Mouse (Mus musculus): Measurements from ENCODE around the gene Pgf. TPM values are rescaled to one million over a fixed set of nuclear protein-coding genes. Genes with fewer than 3 reads are reported as not detected.
"Not testable (repeated sequence)": the region's sequence is repeated elsewhere in the genome, so short reads cannot be mapped to it uniquely, and the experiment has no call there.

Gene Pgf
- total RNA-seq, 2 experiments from 2014 or later: 3.3 to 4.4 TPM

DNA sequence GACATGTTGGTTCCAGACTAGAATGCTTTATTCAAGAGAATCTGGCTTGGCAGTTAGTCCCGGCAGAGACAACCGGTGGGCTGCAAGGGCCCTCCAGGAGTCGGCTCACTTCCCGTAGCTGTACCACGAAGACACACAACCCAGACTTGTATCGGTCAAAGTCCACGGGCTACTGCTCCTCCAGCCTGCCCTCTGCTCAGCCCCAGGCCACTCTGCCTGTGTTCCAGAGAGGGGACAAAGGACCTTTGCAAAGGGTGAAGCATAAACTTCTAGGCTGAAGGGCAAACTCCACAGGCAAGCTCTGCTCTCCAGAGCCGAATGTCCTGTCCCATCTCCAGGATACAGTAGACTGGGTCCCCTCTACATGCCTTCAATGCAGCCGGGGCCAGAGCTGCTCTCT is 11.0 kb downstream of the Pgf start:
- intact Hi-C loops (cut with DNase I): no loop called here

DNA sequence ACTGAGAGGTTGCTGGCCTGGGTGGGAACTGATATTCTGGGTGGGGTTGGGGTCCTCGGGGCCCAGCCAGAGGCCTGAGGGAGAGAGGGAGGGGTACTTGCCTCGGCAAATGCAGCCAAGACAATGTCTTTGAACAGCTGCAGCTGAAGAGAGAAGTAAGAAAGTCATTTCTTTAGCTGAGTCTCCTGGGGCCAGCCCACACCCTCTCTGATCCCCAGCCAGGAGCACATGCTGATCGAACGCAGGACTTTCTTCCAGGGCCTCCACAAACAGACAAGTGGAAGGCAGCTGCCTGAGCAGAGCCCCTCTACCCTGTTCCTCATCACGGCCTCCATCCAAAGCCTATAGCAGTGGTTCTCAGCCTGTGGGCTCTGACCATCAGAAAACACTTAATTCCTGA is 12.6 kb downstream of the Pgf start:
- DNase-seq (ENCODE audit: low spot score): peak; percentile 54
- intact Hi-C loops (cut with DNase I): no loop called here

More for the DNA sequence above, 11.0 kb downstream of the Pgf start:
- no peak for DNase-seq (ENCODE audit: low spot score)

GRCm38 (mm10) chr12:85159592-85159991 is 18.0 kb downstream of the Pgf start:
- peak; percentile 60 for DNase-seq (ENCODE audit: low spot score)
- intact Hi-C loops (cut with DNase I): no loop called here

DNA sequence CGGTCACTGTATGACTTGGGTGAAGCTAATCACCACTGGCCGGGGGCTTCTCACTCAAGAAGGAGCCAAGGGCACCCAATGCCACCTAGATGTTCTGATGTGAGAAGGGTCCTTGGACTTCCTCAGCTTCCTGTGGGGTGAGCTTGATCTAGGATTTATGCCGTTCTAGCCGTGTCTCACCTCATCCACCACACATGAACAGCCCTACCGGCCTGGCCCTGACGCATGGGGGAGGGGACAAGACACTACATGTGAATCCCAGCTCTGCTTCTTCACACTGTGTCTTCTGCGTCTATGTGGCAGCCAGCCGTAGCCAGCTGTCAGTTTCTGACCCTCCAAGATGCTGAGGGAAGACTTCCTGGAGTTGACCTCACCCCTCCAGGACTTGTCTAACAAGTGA is 18.8 kb downstream of the Pgf start:
- no peak for DNase-seq (ENCODE audit: low spot score)
- intact Hi-C loops (cut with DNase I): no loop called here

DNA sequence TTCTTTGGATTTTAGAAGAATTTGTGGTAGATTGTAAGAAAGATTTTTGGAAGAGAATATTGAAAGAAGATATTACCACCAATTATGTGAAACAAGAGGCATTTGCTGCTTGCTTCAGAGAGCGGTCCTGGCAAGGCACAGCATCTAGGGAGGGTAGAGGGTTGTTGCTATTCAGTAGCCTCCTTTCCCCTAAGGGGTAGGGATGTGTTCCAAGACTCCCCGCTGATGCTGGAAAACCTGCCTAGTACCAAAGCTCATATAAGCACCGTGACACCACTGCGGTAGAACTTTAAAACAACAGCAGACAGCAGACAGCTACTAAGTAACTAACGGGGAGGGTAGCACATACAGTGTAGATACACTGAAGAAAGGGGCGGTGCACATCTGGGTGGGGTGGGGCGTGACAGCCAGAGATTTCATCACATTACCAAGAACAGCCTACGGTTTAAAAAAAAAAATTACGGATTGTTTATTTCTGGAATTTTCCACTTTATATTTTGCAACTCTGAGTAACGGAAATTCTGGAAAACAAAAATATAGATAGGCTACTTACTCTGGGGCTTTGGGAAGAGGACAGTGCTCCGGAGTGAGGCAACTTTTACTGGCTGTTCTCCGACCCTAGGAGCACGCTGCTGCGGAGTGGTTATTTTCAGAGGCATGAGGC is 19.7 kb downstream of the Pgf start:
- intact Hi-C loops (cut with DNase I): no loop called here

DNA sequence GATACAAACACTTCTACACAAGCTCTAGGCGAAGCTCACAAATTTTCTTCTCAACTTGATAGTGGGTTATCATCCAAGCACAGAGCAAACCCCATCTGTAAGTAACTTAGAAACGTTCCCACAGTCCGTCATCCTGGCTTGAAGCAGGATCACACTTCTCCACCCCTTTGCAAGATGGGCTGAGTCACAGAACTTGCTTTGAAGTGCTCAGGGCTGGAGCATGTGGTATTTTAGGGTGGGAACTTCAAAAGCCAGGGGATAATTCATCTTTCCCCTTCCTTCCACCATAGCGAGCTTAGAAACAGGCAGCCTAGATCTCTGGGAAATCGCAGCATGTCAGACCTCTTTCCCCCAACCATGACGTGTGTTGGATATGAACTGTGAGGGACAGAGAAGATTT is 21.3 kb downstream of the Pgf start:
- DNase-seq (ENCODE audit: low spot score): no peak
- intact Hi-C loops (cut with DNase I): no loop called here

More for the DNA sequence above, 19.7 kb downstream of the Pgf start:
- no peak for DNase-seq (ENCODE audit: low spot score)

DNA sequence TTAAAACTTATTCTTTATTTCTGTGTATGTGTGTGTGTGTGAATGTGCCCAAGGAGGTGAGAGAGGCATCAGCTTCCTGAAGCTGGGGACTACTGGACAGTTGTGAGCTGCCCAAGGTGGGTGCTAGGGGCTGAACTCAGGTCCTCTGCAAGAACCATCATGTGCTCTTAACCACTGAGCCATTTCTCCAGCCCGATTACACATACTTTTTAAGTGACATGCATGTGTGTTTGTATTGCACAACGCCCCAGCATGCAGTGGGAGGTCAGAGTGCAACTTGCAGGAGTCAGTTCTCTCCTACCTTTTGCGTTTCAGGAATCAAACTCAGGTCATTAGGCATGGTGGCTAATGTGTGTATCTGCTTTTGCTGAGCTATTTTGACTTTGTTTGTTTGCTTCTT is 24.6 kb downstream of the Pgf start:
- DNase-seq (ENCODE audit: low spot score): no peak
- intact Hi-C loops (cut with DNase I): no loop called here

DNA sequence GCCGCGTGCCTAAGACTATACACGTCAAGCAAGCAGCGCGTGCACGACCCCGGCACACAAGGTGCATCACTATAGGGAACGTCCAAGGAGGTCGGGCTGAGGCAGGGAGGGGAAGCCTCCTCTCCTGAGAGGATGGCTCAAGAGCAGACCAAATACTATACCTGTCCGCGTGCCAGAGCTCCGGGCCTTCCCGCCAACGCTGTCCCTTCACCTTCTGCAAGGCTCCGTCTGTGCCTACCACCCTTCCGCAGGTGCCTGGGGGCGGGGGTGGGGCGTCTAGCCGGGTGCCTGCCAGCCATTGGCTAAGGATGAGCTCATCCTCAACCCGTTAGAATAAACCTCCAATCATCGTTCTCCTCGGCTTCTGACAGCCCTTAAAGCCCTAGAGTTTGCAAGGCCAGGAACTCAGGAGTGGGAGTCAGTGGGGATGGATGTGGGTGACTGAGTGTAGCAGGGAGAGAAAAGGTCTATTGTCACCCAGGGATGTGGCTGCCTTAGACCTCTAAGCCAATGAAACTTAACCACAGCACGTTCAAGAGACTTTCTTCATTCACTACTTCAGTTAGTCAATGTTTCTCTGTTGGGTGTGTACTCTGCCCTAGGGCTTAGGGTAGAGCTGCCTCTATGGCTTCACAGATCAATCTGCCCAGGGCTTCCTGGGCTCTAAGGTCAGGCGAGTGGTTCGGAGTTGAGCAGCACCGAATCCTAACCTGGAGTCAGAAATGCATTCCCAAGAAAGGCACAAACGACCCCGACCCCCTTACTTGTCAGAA is 26.4 kb downstream of the Pgf start, which contains the start of gene Rps6kl1:
Gene Rps6kl1 (minus strand): TSS at position 263 of the 773 bp plus-strand sequence.
- DNase-seq (ENCODE audit: low spot score): no peak

GRCm38 (mm10) chr12:85150321-85151001 is 27.1 kb downstream of the Pgf start:
- intact Hi-C loops (cut with DNase I): no loop called here
- no peak for DNase-seq (ENCODE audit: low spot score)

More for the DNA sequence above, 26.4 kb downstream of the Pgf start, which contains the start of gene Rps6kl1:
- intact Hi-C loops (cut with DNase I): no loop called here

GRCm38 (mm10) chr12:85146881-85147280 is 30.7 kb downstream of the Pgf start:
- intact Hi-C loops (cut with DNase I): no loop called here
- DNase-seq (ENCODE audit: low spot score): no peak

DNA sequence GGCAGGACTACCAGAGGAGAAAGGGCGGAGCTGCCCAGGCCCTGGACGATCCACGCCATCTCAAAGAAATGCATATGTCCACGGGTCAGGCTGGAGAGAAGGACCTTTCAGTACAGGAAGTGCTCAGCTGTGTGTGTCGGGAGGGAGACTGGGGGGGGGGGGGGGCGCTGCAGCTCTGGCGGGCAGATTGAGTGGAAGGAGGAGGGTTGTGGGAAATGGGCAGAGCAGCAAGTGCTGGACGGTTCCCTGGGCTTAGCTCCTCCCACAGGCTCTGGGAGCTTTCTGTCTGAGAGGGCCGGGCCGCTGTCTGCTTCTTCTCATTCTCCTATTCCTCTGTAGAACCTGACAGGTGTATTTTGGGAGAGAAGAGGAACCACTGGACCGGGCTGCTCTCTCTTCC is 31.2 kb downstream of the Pgf start:
- intact Hi-C loops (cut with DNase I): no loop called here
- no peak for DNase-seq (ENCODE audit: low spot score)

DNA sequence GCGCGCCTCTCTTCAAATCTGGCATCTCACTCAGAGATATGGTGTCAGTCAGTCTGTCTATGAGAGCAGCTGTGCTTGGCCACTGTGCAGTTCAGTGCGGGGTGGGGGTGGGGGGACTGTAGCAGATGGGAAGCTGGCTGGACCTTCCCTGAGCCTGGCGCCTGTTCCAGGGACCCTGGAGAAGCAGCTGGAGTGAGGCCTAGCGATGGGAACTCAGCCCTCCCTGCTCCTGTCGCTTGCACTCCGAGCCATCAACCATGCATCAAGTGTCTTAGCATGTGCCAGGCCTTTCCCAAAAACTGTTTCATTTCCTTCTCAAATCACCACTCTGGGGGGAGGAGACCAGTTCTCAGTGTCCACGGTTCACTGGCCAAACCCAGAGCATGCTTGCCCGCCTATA is 32.0 kb downstream of the Pgf start:
- intact Hi-C loops (cut with DNase I): no loop called here
- peak; percentile 58 for DNase-seq (ENCODE audit: low spot score)

DNA sequence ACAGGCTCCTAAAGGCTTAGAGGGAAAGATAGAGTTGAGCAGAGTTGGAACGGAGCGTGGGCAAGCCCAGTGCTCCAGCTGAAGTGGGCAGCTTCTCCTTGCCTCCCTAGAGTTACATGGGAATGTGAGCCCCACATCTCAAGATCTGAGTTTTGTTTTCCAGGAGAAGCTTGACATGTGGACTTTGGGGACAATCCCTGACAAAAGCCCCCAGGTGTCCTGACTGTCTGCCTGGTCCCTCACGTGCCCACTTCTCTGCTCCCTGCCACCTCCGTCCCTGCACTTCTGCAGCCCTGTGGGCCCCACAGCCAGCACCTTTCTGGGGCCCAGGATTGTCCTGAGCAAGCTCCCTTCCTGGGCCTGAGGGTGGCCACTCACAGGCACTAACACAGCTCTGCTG is 32.8 kb downstream of the Pgf start:
- intact Hi-C loops (cut with DNase I): loop anchor here (5.0 kb wide), 1 partner anchor 53 kb away; no protein-coding TSS in a partner anchor
- DNase-seq (ENCODE audit: low spot score): no peak

DNA sequence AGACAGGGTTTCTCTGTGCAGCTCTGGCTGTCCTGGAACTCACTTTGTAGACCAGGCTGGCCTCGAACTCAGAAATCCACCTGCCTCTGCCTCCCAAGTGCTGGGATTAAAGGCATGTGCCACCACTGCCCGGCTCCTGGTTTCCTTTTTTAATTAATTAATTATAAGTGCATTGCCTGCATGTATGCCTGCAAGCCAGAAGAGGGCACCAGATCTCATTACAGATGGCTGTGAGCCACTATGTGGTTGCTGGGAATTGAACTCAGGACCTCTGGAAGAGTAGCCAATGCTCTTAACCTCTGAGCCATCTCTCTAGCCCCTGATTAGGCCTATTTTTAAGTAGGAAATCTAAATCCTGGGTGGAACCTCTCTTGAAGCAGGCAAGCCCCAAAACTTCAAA is 33.3 kb downstream of the Pgf start:
- intact Hi-C loops (cut with DNase I): loop anchor here (5.0 kb wide), 1 partner anchor 52 kb away; no protein-coding TSS in a partner anchor
- not testable (repeated sequence) for DNase-seq (ENCODE audit: low spot score)

- intact Hi-C loops (cut with DNase I): loop anchor here (1.0 to 5.0 kb wide), 3 partner anchors 26 to 162 kb away; no protein-coding TSS in a partner anchor
- DNase-seq (ENCODE audit: low spot score): peak; percentile 53
These were observed 34.8 kb downstream of the Pgf start for GRCm38 (mm10) chr12:85142803-85143202.

GRCm38 (mm10) chr12:85141096-85141495 is 36.5 kb downstream of the Pgf start:
- intact Hi-C loops (cut with DNase I): loop anchor here (5.0 kb wide), 1 partner anchor 49 kb away; no protein-coding TSS in a partner anchor
- no peak for DNase-seq (ENCODE audit: low spot score)

- intact Hi-C loops (cut with DNase I): loop anchor here (5.0 kb wide), 1 partner anchor 48 kb away; no protein-coding TSS in a partner anchor
These were observed 37.4 kb downstream of the Pgf start for GRCm38 (mm10) chr12:85140036-85140701.

DNA sequence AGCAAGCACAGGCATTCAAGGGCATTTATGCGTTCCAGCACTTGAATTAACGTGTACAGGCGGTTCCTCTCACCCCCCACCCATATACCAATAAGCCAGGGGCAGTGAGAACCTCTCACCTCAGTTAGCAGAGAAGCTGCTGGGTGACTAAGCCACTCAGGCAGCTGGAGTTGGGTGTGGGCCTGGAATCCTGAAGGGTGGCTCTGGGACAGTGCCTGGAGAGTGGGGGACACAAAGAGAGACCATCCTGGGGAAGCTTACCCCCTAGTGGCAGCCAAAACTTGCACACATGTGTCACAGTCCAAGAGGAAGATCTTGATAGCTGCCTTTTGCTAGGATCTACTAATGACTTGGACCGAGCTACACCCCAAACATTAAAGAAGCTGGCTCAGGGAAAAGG is 41.0 kb downstream of the Pgf start:
- intact Hi-C loops (cut with DNase I): no loop called here
- DNase-seq (ENCODE audit: low spot score): no peak

More at GRCm38 (mm10) chr12:85140036-85140701, 37.4 kb downstream of the Pgf start:
- no peak for DNase-seq (ENCODE audit: low spot score)

- intact Hi-C loops (cut with DNase I): no loop called here
- DNase-seq (ENCODE audit: low spot score): no peak
These were observed 41.8 kb downstream of the Pgf start for GRCm38 (mm10) chr12:85135513-85136470.
